Mouse (Mus musculus) G1E-ER4 (cell line): Measurements from ENCODE around the gene Clip4. TPM values are rescaled to one million over a fixed set of nuclear protein-coding genes. Genes with fewer than 3 reads are reported as not detected.

ENCODE experiments used
- GATA1 ChIP-seq: IDR thresholded peaks from one replicate; pipeline ENCODE4 v1.8.0; 2012; ENCODE audit warnings: low read length, inconsistent platforms
- polyA plus RNA-seq: library from polyadenylated mRNA; stranded (reverse); fragments of >175 nt; gene quantifications from 2 replicates; pipeline ENCODE4 v1.2.3, GENCODE M21; 2012

The Clip4 gene
- polyA plus RNA-seq, 1 experiment: not detected

GRCm38 (mm10) chr17:71828647-71829414 lies 60.6 kb downstream of the Clip4 start:
- TF ChIP-seq GATA1: no peak

GRCm38 (mm10) chr17:71831960-71832359 lies 63.7 kb downstream of the Clip4 start:
- TF ChIP-seq GATA1: no peak

GRCm38 (mm10) chr17:71862184-71862583 lies 93.9 kb downstream of the Clip4 start:
- no peak for TF ChIP-seq GATA1

DNA sequence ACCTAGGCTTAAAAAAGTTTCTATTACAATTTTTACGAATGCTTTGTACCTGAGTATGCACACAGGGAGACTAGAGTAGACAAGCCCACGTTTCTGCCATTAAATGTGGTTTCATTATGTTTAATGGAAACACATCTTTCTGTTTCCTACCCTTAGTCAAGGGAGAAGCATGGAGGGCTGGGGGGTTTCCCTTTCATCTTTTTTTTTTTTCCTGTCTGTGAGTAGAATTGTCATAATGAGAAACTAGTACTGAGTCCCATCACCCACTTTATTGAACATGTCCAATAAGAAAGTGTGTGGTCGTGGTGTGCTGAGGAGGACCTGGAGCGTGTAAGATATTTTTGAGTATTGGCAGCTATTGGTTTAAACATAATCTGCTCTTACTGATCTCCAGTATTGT lies 94.6 kb downstream of the Clip4 start:
- TF ChIP-seq GATA1: no peak

GRCm38 (mm10) chr17:71864039-71864438 lies 95.8 kb downstream of the Clip4 start:
- no peak for TF ChIP-seq GATA1

DNA sequence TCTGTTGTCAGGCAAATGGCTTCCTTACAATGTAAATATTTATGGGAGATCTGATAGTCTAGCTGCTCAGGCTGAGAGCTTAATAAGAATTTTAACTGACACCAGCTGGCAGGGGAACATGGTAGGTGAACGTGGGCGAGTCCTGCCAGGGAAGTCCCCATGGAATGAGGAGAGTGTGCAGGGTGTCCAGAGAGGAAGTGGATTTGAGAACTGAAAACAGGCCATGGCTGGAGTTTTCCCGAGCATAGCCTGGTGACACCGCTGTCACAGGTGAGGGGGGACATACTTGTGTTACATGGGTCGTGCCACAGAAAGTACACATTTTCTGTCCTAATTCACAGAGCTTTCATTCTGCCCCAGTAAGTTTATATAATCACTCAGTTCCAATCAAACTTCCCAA lies 97.2 kb downstream of the Clip4 start:
- no peak for TF ChIP-seq GATA1

DNA sequence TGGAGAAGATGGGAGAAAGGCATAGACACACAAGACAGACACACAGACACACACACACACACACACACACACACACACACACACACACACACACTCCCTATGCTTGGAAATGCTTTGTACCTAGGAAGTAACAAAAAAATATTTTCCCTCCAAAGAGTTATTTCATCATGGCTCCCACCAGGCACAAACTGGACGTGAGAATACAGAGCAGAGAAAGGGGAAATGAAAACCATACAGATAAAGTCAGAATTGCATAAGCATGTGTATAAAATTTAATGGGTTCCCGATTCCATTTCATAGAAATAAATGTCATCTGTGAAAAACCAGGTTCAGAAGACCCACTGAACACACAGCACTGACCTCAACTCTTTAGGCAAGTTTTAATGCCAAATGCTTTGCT lies 99.6 kb downstream of the Clip4 start:
- TF ChIP-seq GATA1: no peak

- no peak for TF ChIP-seq GATA1
These were observed 100.6 kb downstream of the Clip4 start for GRCm38 (mm10) chr17:71868828-71869227.

- TF ChIP-seq GATA1: no peak
These were observed 101.3 kb downstream of the Clip4 start for GRCm38 (mm10) chr17:71869372-71870231.

- TF ChIP-seq GATA1: no peak
These were observed 102.0 kb downstream of the Clip4 start for GRCm38 (mm10) chr17:71870232-71870621.

DNA sequence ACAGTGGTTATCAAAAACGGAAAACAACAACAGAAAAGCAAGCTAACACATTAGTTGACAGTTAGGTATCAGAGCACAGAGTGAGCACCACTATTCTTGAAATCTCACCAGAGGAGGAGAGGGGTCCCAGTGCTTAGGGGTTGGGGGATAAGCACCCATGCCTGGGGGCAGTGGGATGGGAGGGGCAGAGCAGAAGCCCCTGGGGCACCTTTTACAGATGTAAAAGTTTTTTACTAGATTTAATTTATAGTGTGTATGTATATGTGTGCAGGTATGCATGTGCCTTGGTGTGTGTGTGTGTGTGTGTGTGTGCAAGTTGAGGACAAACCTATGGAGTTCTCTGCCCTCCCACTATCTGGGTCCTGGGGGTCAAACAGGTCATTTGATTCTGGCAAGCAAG lies 102.4 kb downstream of the Clip4 start:
- no peak for TF ChIP-seq GATA1

DNA sequence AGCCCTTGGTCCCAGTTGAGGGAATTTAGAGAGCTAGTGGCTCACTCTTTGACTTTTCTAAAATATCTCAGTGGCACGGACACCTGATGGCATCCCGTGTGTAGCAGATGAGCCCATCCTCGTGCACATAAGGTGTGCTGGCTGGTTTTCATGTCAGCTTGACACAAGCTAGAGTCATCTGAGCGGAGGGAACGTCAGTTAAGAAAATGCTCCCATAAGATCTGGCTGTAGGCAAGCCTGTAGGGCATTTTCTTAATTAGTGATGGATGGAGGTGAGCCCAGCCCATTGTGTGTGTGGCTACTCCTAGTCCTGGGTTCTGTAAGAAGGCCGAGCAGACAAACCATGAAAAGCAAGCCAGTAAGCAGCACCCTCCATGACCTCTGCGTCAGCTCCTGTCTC lies 103.7 kb downstream of the Clip4 start:
- no peak for TF ChIP-seq GATA1

DNA sequence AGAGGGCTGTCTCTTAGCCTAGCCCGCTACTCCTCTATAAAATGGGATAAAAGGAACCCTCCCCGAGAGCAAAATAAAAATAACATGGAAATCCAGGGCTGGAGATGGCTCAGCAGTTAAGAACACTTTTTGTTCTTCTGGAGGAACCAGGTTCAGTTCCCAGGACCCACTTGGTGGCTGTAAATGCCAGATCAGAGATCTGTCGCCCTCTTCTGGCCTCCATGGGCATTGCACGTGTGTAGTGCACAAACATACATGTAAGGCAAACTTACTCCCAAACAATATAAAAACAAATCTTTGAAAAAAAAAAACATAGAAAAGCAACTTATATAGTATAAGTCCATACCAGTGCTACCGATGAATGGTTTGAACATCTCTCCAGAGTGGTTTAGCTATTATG lies 104.7 kb downstream of the Clip4 start:
- TF ChIP-seq GATA1: no peak

- TF ChIP-seq GATA1: no peak
These were observed 105.8 kb downstream of the Clip4 start for GRCm38 (mm10) chr17:71874077-71874476.

GRCm38 (mm10) chr17:71874795-71875194 lies 106.5 kb downstream of the Clip4 start:
- no peak for TF ChIP-seq GATA1

- TF ChIP-seq GATA1: no peak
These were observed 107.2 kb downstream of the Clip4 start for GRCm38 (mm10) chr17:71875492-71875891.

DNA sequence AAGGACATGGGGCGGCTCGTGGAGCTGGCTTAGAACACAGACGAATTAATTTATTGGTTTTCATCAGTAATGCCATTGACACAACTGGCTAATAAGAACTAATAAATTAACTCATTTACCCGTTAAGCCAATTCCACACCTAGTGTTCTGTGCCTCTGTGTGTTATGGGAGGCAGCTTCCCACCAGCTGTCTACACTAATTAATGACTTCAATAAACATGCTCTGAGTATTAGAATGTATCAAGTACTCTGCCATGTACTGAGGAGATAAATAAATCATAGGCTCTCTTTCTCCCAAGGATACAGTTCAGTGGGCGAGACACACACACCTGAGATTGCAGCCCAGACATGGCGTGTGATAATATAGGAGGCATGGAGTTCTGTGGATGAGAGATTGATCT lies 113.1 kb downstream of the Clip4 start:
- no peak for TF ChIP-seq GATA1

DNA sequence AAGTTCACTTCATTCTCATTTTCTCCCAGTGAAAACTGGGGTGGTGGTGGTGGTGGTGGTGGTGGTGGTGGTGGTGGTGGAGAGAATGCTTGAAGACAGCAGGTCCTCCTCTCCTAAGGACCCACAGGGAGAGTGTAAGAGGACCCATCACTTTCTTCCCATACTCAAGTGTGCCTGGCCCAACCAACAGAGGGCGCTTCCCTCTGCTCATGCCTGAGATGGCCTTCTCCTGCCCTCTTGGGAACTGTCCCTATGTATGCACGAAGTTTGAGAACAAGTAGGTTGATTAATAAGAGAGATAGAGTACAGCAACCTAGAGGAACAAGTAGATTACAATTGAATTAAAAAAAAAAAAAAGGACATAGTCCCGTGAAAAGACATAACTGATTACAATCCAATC lies 140.8 kb downstream of the Clip4 start:
- TF ChIP-seq GATA1: no peak
